Mouse (Mus musculus): ENCODE results near the gene Nat8f4. TPM values are rescaled to one million over a fixed set of nuclear protein-coding genes. Genes with fewer than 3 reads are reported as not detected.

The Nat8f4 gene
- total RNA-seq (2021) = 1 to 10 TPM; 5.3 to 7.4 TPM
- long read RNA-seq, experiment 1, transcript Nat8f4-201 (4 exons, 3,019 nt) = major isoform, 5 of 14 reads
- long read RNA-seq, experiment 1, partial matches to known transcripts = 2 of 14 reads
- long read RNA-seq, experiment 1, other reads (novel, unspliced or antisense) = 7 of 14 reads
- long read RNA-seq, experiment 2, transcript Nat8f4-201 (4 exons, 3,019 nt) = major isoform, 8 of 15 reads
- long read RNA-seq, experiment 2, partial matches to known transcripts = 0 of 15 reads
- long read RNA-seq, experiment 2, other reads (novel, unspliced or antisense) = 7 of 15 reads

DNA sequence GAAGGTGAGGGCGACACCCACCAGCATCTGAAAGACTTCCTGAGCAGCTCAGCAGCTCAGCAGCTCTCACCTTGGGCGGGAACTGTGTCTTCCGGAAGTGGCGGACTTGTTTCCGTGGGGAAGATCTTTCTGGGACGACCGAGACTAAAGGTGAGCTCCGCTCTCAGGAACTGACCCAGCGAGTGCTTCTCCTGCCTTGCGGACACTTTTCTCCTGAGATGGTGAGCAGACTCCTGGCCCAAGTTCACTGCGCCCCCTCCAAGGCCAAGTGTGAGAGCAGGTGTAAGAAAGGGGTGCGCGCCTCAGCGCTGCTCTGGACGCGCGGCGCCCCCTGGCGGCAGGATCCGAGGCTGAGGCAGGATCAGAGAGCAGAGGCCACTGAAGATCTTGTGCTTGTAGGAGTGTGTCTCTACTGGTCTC is at the start of gene Nat8f4:
TSS of gene Nat8f4 (minus strand) at position 243 of the 420 bp plus-strand sequence.
- intact Hi-C loops (cut with DNase I) = loop anchor here (10.0 kb wide), 2 partner anchors 320 to 390 kb away; partner anchors contain the start of genes Alms1 and Egr4
- Histone ChIP-seq H3K4me3 (peak within 1 kb of the TSS; percentile 51), H3K27ac (peak within 1 kb of the TSS; percentile 70)
- peak; percentile 91 for TF ChIP-seq CTCF (IDR thresholded peaks at IDR 0.05)
- peak; percentile 82 for DNase-seq (ENCODE audit: extremely low spot score in 1 of 2, low spot score in 2 of 2)

DNA sequence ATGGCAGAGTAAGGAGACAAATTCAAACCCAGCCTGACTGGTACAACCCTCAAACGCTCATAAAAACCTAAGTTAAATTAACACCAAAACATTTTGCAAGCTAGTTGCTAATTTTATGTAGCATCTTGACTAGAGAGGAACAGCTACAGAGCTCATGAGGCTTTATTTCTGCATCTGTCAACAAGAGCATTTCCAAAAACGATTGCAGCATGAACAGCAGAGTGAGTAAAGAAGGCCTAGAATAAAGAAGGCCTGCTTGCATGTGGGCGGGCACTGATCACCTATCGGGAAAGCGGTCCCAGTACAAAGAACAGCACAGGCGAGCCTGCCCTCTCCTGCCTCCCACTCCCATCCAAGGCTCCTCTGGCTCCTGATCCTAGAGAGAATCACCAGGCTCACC is 43.9 kb upstream of the Nat8f4 start:
- no peak for TF ChIP-seq CTCF (IDR thresholded peaks at IDR 0.05)
- no peak for DNase-seq (ENCODE audit: extremely low spot score in 1 of 2, low spot score in 2 of 2)
- no peak overlapping the region for H3K27ac ChIP-seq
- H3K4me3 ChIP-seq = no peak overlapping the region
- intact Hi-C loops (cut with DNase I) = no loop called here

DNA sequence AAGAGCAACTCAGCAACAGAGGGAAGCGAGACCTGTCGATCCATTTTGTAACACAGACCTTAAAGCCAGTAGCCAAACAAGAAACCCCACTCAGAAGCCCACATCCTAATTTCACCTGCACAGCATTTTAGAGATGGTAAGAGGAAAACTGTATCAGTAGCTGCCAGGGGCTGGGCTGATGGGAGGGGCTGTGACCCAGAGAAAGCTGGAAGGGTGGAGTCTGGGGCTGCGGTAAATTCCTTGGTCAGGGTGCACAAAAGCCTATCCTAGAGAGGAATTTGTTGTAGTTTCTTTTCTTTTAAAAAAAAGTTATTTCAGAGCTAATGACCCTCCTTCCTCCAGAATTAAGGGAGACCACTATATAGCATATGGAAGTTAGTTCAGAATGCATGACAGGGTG is 37.8 kb upstream of the Nat8f4 start:
- H3K4me3 ChIP-seq = no peak overlapping the region
- DNase-seq (ENCODE audit: extremely low spot score in 1 of 2, low spot score in 2 of 2) = no peak
- H3K27ac ChIP-seq = no peak overlapping the region
- TF ChIP-seq CTCF (IDR thresholded peaks at IDR 0.05) = no peak
- intact Hi-C loops (cut with DNase I) = no loop called here

DNA sequence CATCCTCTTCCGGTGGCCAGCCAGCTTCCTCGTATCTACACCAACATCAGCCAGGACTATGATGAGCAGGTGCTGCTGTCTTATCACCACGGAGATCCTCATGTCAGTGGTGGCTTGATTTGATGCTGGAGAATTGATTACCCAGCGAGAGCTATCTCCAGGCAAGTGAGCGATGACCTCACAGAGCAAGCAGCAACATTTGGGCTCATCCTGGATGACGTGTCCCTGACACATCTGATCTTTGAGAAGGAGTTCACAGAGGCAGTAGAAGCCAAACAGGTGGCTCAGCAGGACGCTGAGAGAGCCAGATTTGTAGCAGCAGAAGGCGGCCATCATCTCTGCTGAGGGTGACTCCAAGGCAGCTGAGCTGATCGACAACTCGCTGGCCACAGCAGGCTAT is 34.0 kb upstream of the Nat8f4 start:
- intact Hi-C loops (cut with DNase I) = no loop called here
- Histone ChIP-seq H3K4me3 (no peak overlapping the region), H3K27ac (no peak overlapping the region)
- no peak for TF ChIP-seq CTCF (IDR thresholded peaks at IDR 0.05)
- no peak for DNase-seq (ENCODE audit: extremely low spot score in 1 of 2, low spot score in 2 of 2)

DNA sequence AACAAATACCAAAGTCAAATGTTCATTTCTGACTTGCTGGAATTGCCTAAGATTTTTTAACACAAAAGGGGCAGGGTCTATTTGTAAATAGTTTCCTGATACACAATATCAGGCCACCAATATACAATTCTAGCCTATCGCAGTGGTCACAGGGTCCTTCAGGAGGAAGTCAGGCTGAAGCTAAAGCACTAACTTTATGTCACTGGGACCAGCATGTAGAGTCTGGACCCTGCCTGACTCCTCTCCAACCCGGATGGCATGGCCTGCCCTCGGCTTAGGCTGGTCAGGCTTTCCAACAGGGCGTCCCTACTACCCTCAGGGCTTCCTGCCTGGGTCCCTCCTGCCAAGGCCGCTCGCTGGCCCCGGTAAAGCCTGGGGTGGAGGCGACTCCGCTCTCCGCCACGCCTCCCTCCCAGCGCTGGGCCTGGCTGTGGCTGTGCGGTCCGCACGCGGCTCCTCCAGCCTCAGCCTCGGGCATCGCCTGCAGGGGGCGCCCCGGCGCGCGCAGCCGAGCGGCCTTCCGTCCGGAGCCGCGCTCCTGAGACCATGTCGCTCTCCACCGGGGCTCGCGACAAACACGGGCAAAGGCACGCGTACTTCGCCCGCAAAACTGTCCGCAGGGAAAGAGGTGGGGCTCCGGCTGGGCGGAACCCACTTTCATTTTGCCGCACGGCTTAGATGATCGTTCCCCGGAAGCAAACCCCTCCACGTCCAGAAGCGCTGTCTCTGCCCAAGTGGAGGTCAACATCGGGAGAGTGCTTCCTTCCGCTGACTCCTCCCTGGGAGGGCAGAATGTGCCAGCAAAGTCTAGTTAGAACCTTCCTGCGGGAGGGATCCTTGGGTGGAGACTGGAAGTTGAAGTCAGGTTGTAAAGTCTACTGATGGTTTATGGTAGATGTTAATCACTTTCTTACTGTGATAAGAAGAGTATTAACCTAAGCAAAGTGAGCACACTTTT is 32.1 kb upstream of the Nat8f4 start:
- peak; percentile 68 for TF ChIP-seq CTCF (IDR thresholded peaks at IDR 0.05)
- peak overlapping the region; percentile 76 for H3K27ac ChIP-seq

DNA sequence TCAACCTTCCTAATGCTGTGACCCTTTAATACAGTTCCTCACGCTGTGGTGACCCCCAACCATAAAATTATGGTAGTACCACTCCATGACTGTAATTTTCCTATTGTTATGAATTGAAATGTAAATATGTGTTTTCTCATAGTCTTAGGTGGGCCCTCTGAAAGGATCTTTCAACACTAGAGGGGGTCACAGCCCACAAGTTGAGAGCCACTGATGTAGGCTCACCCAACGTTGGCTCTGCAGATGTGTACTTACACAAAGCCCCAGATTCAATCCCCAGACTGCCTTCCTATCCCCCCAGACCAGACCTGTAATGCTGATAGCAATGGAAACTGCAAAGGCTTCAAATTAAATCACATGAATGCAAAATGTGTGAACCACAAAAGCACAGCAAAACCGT is 31.0 kb upstream of the Nat8f4 start:
- no peak for TF ChIP-seq CTCF (IDR thresholded peaks at IDR 0.05)
- intact Hi-C loops (cut with DNase I) = no loop called here
- DNase-seq (ENCODE audit: extremely low spot score in 1 of 2, low spot score in 2 of 2) = no peak
- Histone ChIP-seq H3K4me3 (no peak overlapping the region), H3K27ac (no peak overlapping the region)

More for the DNA sequence above, 32.1 kb upstream of the Nat8f4 start:
- peak overlapping the region; percentile 60 for H3K4me3 ChIP-seq
- peak; percentile 79 to 84 for DNase-seq (ENCODE audit: extremely low spot score in 1 of 2, low spot score in 2 of 2)
- intact Hi-C loops (cut with DNase I) = loop anchor here (1.0 kb wide), 1 partner anchor 68 kb away; no protein-coding TSS in a partner anchor

DNA sequence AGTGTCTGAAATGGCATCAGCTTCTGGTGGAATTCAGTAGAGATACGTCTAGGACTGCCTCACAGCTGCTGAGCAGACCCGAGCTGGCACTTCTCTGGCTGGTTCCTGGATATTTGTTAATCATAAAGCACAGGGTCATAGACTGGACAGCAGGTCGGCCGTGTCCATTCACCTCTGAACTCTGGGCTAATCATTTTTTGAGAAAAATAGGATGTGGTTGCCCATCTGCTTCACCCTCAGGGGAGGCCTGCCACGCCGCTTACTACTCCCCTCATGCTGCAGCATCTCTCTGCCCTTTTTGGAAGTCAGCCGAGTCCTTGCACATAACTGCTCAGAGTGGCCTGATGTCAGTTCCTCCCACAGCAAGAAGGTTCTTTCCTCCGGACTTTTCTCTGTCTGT is 29.4 kb upstream of the Nat8f4 start:
- TF ChIP-seq CTCF (IDR thresholded peaks at IDR 0.05) = no peak
- no peak for DNase-seq (ENCODE audit: extremely low spot score in 1 of 2, low spot score in 2 of 2)
- Histone ChIP-seq H3K4me3 (no peak overlapping the region), H3K27ac (no peak overlapping the region)
- intact Hi-C loops (cut with DNase I) = no loop called here

DNA sequence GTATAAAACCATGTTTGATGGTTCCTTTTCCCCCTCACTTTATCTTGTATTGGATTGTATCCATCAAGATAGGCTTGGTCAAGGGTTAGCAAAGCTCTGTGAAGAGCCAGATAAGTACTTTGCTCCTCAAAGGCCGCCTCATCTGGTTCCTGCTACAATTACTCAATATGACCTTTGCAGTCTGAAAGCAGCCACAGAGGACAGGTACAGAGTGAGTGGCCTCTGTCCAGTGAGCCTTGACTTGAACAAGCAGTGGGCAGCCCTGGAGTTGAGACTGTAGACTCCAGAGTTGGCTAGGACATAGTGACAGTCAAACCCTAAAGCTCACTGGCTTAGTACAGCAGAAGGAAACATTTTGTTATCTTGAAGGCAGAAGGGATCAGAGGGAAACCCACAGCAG is 24.6 kb upstream of the Nat8f4 start:
- no peak for DNase-seq (ENCODE audit: extremely low spot score in 1 of 2, low spot score in 2 of 2)
- intact Hi-C loops (cut with DNase I) = no loop called here
- no peak for TF ChIP-seq CTCF (IDR thresholded peaks at IDR 0.05)
- Histone ChIP-seq H3K4me3 (no peak overlapping the region), H3K27ac (no peak overlapping the region)

DNA sequence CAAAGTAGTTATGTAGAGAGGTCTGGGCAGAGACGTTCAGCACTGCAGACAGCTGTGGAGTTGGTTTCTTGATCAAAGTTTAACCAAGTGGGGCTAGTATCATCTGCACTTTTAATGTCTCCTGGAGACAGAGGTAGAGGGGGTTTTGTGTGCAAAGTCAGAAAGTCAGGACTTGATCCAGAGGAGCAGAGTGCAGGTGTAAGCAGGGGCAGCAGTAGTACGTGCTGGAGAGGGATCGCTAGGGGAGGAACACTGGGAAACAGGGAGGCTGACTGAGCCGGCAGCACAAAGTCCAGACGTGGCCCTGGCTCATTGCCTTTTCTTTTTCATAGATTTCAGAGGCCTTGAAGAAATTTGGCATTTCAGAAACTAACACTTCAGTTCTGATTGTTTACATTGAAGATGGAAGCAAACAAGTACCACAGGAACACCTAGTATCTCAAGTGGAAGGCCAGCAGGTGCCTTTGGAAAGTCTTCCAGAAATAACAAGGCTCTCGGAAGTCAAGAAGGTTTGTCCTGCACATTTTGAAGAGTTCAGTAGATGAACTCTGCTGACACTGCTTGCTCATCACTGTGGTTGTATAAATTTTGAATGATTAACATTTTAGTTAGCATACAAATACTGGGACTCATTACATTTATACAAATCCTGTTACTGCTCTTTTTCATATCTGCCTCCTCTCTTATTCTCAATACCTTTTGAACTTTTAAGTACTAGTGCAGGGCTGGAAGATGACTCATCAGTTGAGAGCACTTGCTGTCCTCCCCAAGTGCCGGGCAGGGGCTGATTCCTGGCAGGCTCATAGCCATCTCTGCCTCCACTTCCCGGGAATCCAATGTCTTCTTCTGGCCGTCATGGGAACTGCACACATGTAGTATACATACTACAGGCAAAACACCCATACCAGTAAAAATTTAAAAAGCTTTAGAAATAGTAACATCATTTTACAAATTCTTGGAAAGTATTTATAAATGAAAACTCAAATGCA is 23.1 kb upstream of the Nat8f4 start:
- no peak overlapping the region for H3K27ac ChIP-seq
- no peak overlapping the region for H3K4me3 ChIP-seq
- intact Hi-C loops (cut with DNase I) = no loop called here
- no peak for TF ChIP-seq CTCF (IDR thresholded peaks at IDR 0.05)
- no peak for DNase-seq (ENCODE audit: extremely low spot score in 1 of 2, low spot score in 2 of 2)

DNA sequence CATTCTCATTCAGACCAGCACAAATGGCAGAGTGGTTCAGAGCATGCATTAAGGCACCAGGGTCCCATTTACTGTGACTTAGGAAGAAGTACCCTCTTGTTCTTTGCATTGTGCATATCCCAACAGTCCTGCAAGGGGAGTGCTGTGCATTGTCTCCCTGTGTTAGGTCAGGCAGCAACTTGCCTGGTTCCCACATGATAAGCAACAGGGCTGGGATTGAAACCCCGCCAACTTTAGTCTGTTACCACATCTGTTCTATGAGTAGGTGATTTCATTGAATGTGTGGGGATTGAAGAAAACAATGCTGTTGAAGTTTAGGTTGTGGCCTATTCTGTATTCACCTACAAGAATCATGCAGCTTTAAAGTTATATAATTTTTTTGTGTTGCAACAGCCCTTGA is 22.0 kb upstream of the Nat8f4 start:
- Histone ChIP-seq H3K4me3 (no peak overlapping the region), H3K27ac (no peak overlapping the region)
- TF ChIP-seq CTCF (IDR thresholded peaks at IDR 0.05) = no peak
- intact Hi-C loops (cut with DNase I) = no loop called here
- no peak for DNase-seq (ENCODE audit: extremely low spot score in 1 of 2, low spot score in 2 of 2)

DNA sequence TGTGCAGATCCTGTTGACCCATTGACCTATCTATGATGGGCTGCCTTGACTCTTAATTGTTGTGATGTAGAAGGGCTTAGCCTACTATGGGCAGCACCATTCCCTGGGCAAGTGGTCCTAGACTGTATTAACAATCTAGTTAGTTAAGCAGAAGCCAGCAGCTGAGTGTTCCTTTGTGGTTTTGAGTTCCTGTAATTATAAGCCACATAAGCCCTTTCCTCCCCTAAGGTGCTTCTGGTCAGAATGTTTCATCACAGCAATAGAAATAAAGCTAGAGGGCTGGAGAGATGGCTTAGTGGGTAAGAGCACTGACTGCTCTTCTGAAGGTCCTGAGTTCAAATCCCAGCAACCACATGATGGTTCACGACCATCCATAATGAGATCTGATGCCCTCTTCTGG is 19.0 kb upstream of the Nat8f4 start:
- no peak for DNase-seq (ENCODE audit: extremely low spot score in 1 of 2, low spot score in 2 of 2)
- intact Hi-C loops (cut with DNase I) = no loop called here
- TF ChIP-seq CTCF (IDR thresholded peaks at IDR 0.05) = no peak

More for the DNA sequence above, 19.0 kb upstream of the Nat8f4 start:
- Histone ChIP-seq H3K27ac (no peak overlapping the region), H3K4me3 (no peak overlapping the region)

Data from left cerebral cortex, adult 2 months (tissue).